Mouse (Mus musculus) lung, adult 2 months (tissue): Measurements from ENCODE around the gene Usp22. TPM values are rescaled to one million over a fixed set of nuclear protein-coding genes. Genes with fewer than 3 reads are reported as not detected.

Experiments used
- DNase-seq: peaks from one replicate; pipeline ENCODE4 v3.0.0; 2022
- H3K4me1 ChIP-seq: fragments of 200-500 bp; 2 replicates; pipeline ENCODE4 v1.6.1; 2011; ENCODE audit warnings: low read length; ENCODE audit not compliant: control insufficient read depth, insufficient read depth
- H3K4me3 ChIP-seq: fragments of 200-500 bp; replicated peaks from 2 replicates; pipeline ENCODE3; 2011; ENCODE audit warnings: low read depth, mild to moderate bottlenecking, control low read depth, low read length; ENCODE audit errors: extremely low read depth
- CTCF ChIP-seq: fragments of 200-500 bp; IDR thresholded peaks from 2 replicates; pipeline ENCODE4 v1.5.1; 2011; ENCODE audit warnings: mild to moderate bottlenecking, low read length, control low read depth; ENCODE audit not compliant: insufficient read depth
- POLR2A ChIP-seq: fragments of 200-500 bp; IDR thresholded peaks from 2 replicates; pipeline ENCODE4 v1.6.1; 2011; ENCODE audit warnings: low read depth, mild to moderate bottlenecking, control low read depth, low read length, borderline replicate concordance; ENCODE audit errors: extremely low read depth
- WGBS: fragments of 180-500 bp; shearing (Covaris S2); methylation state at CpG from one replicate; pipeline ENCODE4 v1.1.7; 2018; 5-methylcytosine and 5-hydroxymethylcytosine counted together
- polyA plus RNA-seq: library from polyadenylated mRNA; depleted of rRNA; stranded (reverse); fragments of >200 nt; gene quantifications from 2 replicates; pipeline ENCODE4 v1.2.3, GENCODE M21; 2012

The Usp22 gene
- polyA plus RNA-seq, 1 experiment: 43.6 TPM

DNA sequence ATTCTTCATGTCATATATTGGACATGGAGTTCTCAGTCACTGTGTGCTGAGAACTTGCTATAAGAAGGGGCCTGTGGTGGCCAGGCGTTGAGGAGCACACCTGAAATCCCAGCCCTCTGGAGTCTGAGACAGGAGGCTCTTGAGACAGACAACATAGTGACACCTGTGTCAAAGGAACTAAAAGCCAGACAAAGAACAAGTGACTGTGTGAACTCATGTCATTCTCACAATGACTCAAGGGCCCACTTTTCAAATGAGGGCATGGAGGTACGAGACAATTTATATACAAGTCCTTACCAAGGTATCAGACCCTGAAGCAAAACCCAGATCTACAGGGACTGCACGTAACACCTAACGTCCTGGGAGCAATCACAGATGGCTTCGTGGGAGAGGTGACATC, 48.9 kb downstream of the Usp22 start:
- TF ChIP-seq POLR2A: no peak
- no peak for TF ChIP-seq CTCF
- H3K4me3 ChIP-seq: no peak overlapping the region
- no peak for DNase-seq
- WGBS: 89% methylated on average over 5 of the region's 5 CpGs
- no peaks in the 10 kb centered on the region for H3K4me1 ChIP-seq

GRCm38 (mm10) chr11:61123886-61124285, 51.0 kb downstream of the Usp22 start:
- WGBS: 71% methylated on average over 3 of the region's 3 CpGs
- no peak for TF ChIP-seq CTCF
- TF ChIP-seq POLR2A: no peak
- Histone ChIP-seq H3K4me3 (no peak overlapping the region), H3K4me1 (no peaks in the 10 kb centered on the region)
- no peak for DNase-seq

GRCm38 (mm10) chr11:61122769-61123288, 52.0 kb downstream of the Usp22 start:
- Histone ChIP-seq H3K4me1 (no peaks in the 10 kb centered on the region), H3K4me3 (no peak overlapping the region)
- WGBS: 81% methylated on average over 8 of the region's 8 CpGs
- TF ChIP-seq POLR2A (no peak), CTCF (no peak)
- DNase-seq: no peak

GRCm38 (mm10) chr11:61122283-61122768, 52.5 kb downstream of the Usp22 start:
- TF ChIP-seq CTCF (no peak), POLR2A (no peak)
- 85% methylated on average over 9 of the region's 9 CpGs for WGBS
- no peak for DNase-seq
- Histone ChIP-seq H3K4me3 (no peak overlapping the region), H3K4me1 (no peaks in the 10 kb centered on the region)

- DNase-seq: no peak
- WGBS: 72% methylated on average over 3 of the region's 3 CpGs
- Histone ChIP-seq H3K4me3 (no peak overlapping the region), H3K4me1 (no peaks in the 10 kb centered on the region)
- TF ChIP-seq POLR2A (no peak), CTCF (no peak)
Measured at GRCm38 (mm10) chr11:61119996-61120583, 54.8 kb downstream of the Usp22 start.

DNA sequence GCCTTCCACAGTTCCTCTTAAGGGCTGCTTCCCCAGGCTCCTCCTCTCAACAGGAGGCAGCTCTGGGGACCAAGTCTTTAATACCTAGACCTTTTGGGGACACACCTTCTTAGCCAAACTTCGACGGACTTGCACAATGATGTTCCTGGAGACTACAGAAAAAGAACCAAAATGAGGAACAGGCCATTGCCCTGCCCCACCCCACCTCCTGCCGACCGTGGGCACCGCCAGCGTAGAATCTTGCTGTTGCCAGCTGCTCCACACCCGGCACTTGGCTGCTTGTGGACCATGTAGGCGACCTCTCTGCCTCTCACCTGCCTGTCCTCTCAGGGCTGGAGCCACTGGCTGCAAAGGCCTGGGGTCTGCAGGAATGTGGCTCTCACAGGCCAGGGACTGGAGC, 58.6 kb downstream of the Usp22 start:
- TF ChIP-seq POLR2A: no peak
- no peak for TF ChIP-seq CTCF
- no peaks in the 10 kb centered on the region for H3K4me1 ChIP-seq
- WGBS: 46% methylated on average over 8 of the region's 8 CpGs
- peak; percentile 12 for DNase-seq
- H3K4me3 ChIP-seq: no peak overlapping the region

DNA sequence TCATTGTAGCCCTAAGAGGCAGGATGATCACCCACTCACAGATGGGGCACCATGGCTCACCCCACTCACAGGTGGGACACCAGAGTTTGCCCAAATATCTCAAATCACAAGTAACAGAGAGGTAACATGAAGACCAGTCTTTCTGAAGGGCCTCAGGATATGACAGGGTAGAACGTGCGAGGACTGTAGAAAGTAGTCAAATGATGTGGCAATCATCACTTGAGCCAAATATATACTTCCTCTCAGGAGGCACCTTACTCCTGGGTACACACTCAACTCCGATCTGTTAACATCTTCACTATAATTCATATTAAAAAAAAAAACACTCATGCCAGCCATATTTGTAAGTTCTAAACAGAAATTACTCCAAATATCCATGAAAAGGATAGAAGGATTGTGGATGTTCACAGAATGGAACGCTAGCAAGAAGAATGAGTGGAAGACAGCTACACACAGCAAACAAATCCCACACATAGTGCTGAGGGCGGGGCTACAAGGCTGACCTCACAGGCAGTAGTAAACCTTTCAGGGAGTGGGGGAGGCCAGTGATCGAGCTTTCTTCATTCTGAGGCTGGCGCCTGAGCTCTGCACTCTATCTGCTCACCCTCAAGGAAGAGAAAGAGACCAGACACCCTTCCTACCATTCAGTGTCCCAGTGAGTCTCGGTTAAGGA, 62.4 kb downstream of the Usp22 start:
- no peak overlapping the region for H3K4me3 ChIP-seq
- no peaks in the 10 kb centered on the region for H3K4me1 ChIP-seq
- no peak for DNase-seq
- 55% methylated on average over 8 of the region's 8 CpGs for WGBS
- no peak for TF ChIP-seq CTCF
- TF ChIP-seq POLR2A: no peak

DNA sequence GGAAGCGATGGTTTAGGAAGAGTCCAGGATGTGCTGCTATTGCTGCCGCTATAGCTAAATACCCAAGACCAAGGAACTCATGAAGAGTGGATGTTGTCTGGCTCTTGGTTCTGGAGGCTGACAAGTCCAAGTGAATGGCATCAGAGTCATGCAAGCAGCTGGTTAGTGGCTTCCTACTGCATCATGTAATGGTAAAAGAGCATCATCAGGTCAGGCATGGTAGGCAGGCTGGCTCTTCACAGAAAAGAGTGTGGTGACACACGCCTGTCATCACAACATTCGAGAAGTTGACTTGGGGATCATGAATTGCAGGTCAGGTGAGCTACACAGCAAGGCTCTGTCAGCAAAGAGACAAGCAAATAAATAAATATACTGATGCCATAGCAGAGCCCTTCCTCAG, 63.4 kb downstream of the Usp22 start:
- 90% methylated on average over 4 of the region's 4 CpGs for WGBS
- DNase-seq: no peak
- Histone ChIP-seq H3K4me3 (no peak overlapping the region), H3K4me1 (no peaks in the 10 kb centered on the region)
- TF ChIP-seq CTCF (no peak), POLR2A (no peak)

DNA sequence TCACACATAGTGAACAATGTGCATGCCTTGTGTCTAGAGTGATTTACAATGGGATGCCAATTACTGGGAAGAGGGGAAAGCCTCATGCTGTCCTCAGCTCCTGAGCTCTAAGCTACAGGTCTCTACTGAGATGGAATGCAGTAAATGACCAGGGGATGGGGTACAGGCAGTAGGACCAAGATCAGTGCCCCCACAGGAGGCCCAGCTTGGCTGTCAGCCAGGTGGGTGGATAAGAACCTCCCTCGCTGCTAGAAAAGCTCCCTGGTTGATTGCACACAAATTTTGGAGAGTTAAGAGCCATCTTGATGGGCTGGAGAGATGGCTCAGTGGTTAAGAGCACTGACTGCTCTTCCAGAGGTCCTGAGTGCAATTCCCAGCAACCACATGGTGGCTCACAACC, 63.9 kb downstream of the Usp22 start:
- no peak for DNase-seq
- no peak for TF ChIP-seq POLR2A
- no peak for TF ChIP-seq CTCF
- no peaks in the 10 kb centered on the region for H3K4me1 ChIP-seq
- H3K4me3 ChIP-seq: no peak overlapping the region
- WGBS: 56% methylated on average over 1 of the region's 1 CpGs

GRCm38 (mm10) chr11:61110113-61110512, 64.7 kb downstream of the Usp22 start:
- no peak for TF ChIP-seq POLR2A
- no peak for TF ChIP-seq CTCF
- no peaks in the 10 kb centered on the region for H3K4me1 ChIP-seq
- no peak overlapping the region for H3K4me3 ChIP-seq
- DNase-seq: no peak
- WGBS: 74% methylated on average over 10 of the region's 10 CpGs

DNA sequence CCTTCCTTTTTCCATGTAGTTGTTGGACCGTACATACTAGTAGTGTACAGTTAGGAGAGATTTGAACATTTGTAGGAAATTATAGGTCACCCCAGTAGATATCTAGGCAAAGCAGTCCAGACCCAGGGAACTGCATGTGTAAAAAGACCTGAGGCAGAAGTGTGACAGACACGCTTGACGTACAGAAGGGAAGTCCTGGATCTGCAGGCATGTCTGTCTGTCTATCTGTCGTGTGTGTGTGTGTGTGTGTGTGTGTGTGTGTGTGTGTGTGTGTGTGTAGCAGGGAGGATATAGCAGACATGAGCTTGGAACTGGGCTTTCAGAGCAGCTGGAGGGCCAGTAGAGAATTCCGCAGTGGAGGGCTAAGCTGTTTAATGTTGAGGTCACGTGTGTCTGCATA, 65.1 kb downstream of the Usp22 start:
- TF ChIP-seq CTCF (no peak), POLR2A (no peak)
- no peak for DNase-seq
- H3K4me1 ChIP-seq: no peaks in the 10 kb centered on the region
- WGBS: 73% methylated on average over 6 of the region's 6 CpGs
- no peak overlapping the region for H3K4me3 ChIP-seq
